Mouse (Mus musculus): ENCODE data around the gene Bhmt2. TPM values are rescaled to one million over a fixed set of nuclear protein-coding genes. Genes with fewer than 3 reads are reported as not detected.

Gene Bhmt2
- polyA plus RNA-seq, 1 experiment from 2014 or later: 4.8 TPM

DNA sequence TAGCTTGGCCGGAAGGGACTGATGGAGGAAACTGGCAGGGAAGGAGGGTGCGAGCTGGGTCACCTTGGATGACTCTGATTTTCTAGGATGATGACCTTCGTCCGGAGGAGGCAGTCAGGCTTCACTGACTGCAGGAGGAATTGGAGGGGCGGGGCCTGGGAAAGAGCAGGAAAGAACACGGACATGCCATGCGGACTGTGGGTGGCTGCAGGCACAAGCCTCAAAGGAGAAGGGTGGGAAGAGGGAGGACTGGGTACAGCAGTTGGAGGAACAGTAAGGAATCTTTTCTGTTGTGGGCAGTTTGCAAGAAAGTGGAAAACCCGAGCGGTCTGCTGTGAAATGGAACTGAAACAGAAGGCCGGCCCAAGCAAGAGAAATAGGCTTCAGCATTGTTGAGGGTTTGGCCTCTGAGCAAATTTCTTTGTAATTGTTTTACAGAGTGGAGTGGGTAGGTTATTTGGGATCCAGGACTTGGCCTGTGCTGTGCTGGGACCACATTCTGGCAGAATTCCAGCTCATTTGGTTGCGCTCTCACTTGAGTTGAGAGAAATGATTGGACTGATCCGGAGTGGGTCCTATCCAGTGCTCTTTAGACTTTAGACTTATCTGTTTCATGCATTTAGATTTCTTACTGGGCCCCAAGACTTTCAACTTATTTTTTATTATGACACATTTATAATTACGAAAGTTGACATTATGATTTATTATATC lies 67.1 kb downstream of the Bhmt2 start:
- no peak overlapping the region for H3K4me3 ChIP-seq (replicated peaks)
- no peak overlapping the region for H3K9ac ChIP-seq
- no peak overlapping the region; the same call in 1 of the 2 replicates for H3K4me2 ChIP-seq
- peak overlapping the region; percentile 63 for H3K27ac ChIP-seq
- no peaks in the 10 kb centered on the region for H3K27me3 ChIP-seq
- H3K36me3 ChIP-seq: no peaks in the 10 kb centered on the region
- H3K9me3 ChIP-seq (replicated peaks): no peaks in the 10 kb centered on the region
- H3K4me1 ChIP-seq: peaks cover 19% of the 10 kb centered on the region
- ATAC-seq (replicated peaks; ENCODE audit: low FRiP score): peak; percentile 59
- 46% methylated on average over 13 of the region's 13 CpGs for WGBS

Other genes with a start within 250 kb of the Bhmt2 start
- 5.3 and 6.1 TPM in 2 replicates for gene Jmy, start 174.5 kb downstream of the Bhmt2 start, polyA plus RNA-seq (2015; fragmentation: Nextera tagmentation; extraction: Ambion mirVana)
- 0.86 and 1.0 TPM in 2 replicates for gene Bhmt, start 36.3 kb downstream of the Bhmt2 start, polyA plus RNA-seq (2015; fragmentation: Nextera tagmentation; extraction: Ambion mirVana)
- gene Dmgdh, start 131 bp upstream of the Bhmt2 start, polyA plus RNA-seq (2015; fragmentation: Nextera tagmentation; extraction: Ambion mirVana): 1.6 and 2.0 TPM in 2 replicates
- gene Arsb, start 97.3 kb upstream of the Bhmt2 start, polyA plus RNA-seq (2015; fragmentation: Nextera tagmentation; extraction: Ambion mirVana): 12.7 and 13.9 TPM in 2 replicates

Measured in kidney, embryonic 15.5 days (tissue).